Mouse (Mus musculus): Measurements from ENCODE around the gene Lcn9.

DNA sequence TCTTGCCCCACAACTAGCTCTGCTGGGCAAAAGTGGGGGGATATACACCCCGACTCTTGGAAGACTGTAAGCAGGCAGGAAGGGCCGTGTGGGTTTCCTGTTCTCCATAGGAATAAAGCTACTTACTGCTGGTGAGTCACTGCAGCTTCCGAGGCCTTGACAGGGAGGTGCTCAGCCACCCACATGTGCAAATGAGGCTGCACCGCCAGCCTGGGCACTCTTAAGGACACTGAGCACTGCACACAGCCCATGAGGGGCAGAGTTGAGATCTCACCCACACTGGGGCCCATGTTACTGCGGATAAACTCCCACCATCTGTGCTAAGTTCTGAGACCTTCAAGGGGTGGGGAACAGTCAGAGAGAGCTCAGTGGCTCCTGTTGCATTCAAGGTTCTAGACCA, 43.7 kb downstream of the Lcn9 start:
- no peak for TF ChIP-seq POLR2A (IDR thresholded peaks at IDR 0.05; ENCODE audit: borderline replicate concordance, insufficient read depth, low read length)
- TF ChIP-seq CTCF (IDR thresholded peaks at IDR 0.05; ENCODE audit: borderline replicate concordance, insufficient read depth, low read depth, low read length): no peak

Data from cerebellum, adult 2 months (tissue).